9 mouse cellular contexts compared by ENCODE assay signal in the genomic region with DNA sequence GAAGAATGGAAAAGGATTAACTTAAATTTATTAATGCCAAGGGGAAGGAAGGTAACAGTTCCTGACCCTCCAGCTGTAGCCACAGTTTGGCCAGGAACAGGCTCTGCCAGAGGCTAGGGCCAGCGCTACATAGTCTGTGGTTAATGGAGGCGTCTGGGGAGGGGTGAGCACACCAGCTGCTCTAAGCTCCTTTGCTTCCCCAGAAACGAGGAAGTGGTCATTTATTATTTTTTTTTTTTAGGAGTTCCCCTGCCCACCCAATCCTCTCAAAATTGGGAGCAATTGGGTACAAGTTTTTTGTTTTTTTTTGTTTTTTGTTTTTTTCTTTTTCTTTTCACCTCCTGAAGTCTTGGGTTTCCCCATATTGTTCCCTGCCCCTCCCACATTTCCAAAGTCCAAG. TPM values are rescaled to one million over a fixed set of nuclear protein-coding genes. Genes with fewer than 3 reads are reported as not detected.
DNase-seq lines count a peak whose midpoint lies in the region; ATAC-seq and TF ChIP-seq lines count a peak whose summit lies in the region.
"Had no signal": no experiment of that assay in that cellular context is flagged by ENCODE, and none has a peak within 500 bp of the region (broad histone marks: within the 10 kb centered on the region; RNA-seq: fewer than 3 reads in every experiment).

No protein-coding gene starts in this region.

- H3K9ac ChIP-seq in forebrain, postnatal 0 days = no peak overlapping the region
- H3K9ac ChIP-seq in liver, embryonic 16.5 days (ENCODE audit: low read depth, low read length) = peak overlapping the region; percentile 58

- H3K4me1 ChIP-seq in forebrain, postnatal 0 days (ENCODE audit: insufficient read depth) = peaks cover 12% of the 10 kb centered on the region
- peaks cover 28% of the 10 kb centered on the region for H3K4me1 ChIP-seq in liver, embryonic 16.5 days (ENCODE audit: control insufficient read depth, low read depth, low read length)

- 8% methylated on average over 3 of the region's 3 CpGs for WGBS in forebrain, postnatal 0 days
- WGBS in liver, embryonic 16.5 days (ENCODE audit: insufficient replicate concordance) = 10% methylated on average over 3 of the region's 3 CpGs

- H3K4me2 ChIP-seq in forebrain, postnatal 0 days (ENCODE audit: low read depth) = peak overlapping the region; percentile 79; the same call in 1 of the 2 replicates
- H3K4me2 ChIP-seq in liver, embryonic 16.5 days (ENCODE audit: low read depth, low read length) = peak overlapping the region; percentile 59

- H3K4me3 ChIP-seq in forebrain, postnatal 0 days (ENCODE audit: low read depth, low read length) = peak overlapping the region; percentile 98; the same call in 1 of the 2 replicates
- peak overlapping the region; percentile 51 for H3K4me3 ChIP-seq in liver, embryonic 16.5 days (ENCODE audit: low read depth, low read length)

- H3K9me3 ChIP-seq in forebrain, postnatal 0 days (ENCODE audit: low read length) = no peaks in the 10 kb centered on the region
- no peaks in the 10 kb centered on the region for H3K9me3 ChIP-seq in liver, embryonic 16.5 days (replicated peaks; ENCODE audit: control insufficient read depth, low read length)

- H3K36me3 ChIP-seq in forebrain, postnatal 0 days (ENCODE audit: insufficient read depth) = peaks cover 26% of the 10 kb centered on the region
- peaks cover 5% of the 10 kb centered on the region for H3K36me3 ChIP-seq in liver, embryonic 16.5 days (ENCODE audit: control insufficient read depth, insufficient read depth)

- no peak for ATAC-seq in forebrain, postnatal 0 days
- no peak for ATAC-seq in liver, embryonic 16.5 days (ENCODE audit: low read depth)

- no peak for TF ChIP-seq CTCF in forebrain, postnatal 0 days (IDR thresholded peaks at IDR 0.05; ENCODE audit: low read depth)

- peak; percentile 12 for DNase-seq in embryo, embryonic 9.5 days (ENCODE audit: extremely low spot score)
- no peak for DNase-seq in embryo, embryonic 10.5 days (ENCODE audit: low spot score)
- DNase-seq in CD4-positive helper T cell, adult 2 months (ENCODE audit: low read depth, low spot score) = peak; percentile 8
- DNase-seq in forebrain, postnatal 0 days = no peak
- no peak for DNase-seq in thymus, postnatal 14 days
- no peak for DNase-seq in adrenal gland, postnatal 10 days
- no peak for DNase-seq in right cerebral cortex, adult 2 months (ENCODE audit: low spot score in 2 of 2)

- no peak overlapping the region for H3K27ac ChIP-seq in forebrain, postnatal 0 days (ENCODE audit: low read depth, low read length)
- peak overlapping the region; percentile 74 for H3K27ac ChIP-seq in liver, embryonic 16.5 days (ENCODE audit: low read length)

- H3K27me3 ChIP-seq in forebrain, postnatal 0 days (ENCODE audit: insufficient read depth, low read length) = no peaks in the 10 kb centered on the region
- H3K27me3 ChIP-seq in liver, embryonic 16.5 days (ENCODE audit: control insufficient read depth, insufficient read depth, low read depth, low read length) = no peaks in the 10 kb centered on the region
- H3K27me3 ChIP-seq: Patski had no signal

RNA-seq across cellular contexts. Expression of gene Supt16, which starts 0.9 kb away (rescaled TPM):
- 41.9 and 56.9 TPM in 2 replicates for total RNA-seq in forebrain, postnatal 0 days (2014; rRNA removed)
- 31.0 and 39.1 TPM in 2 replicates for polyA plus RNA-seq in forebrain, postnatal 0 days (2015; fragmentation: Nextera tagmentation; extraction: Ambion mirVana)
- polyA plus RNA-seq in liver, embryonic 16.5 days (2015; fragmentation: Nextera tagmentation; extraction: Ambion mirVana) = 26.2 and 28.5 TPM in 2 replicates
- 10 to 100 TPM; 53.1 to 54.0 TPM for total RNA-seq in adrenal gland, postnatal 10 days (2021)

RNA-seq across cellular contexts. Expression of gene Chd8, which starts 59.4 kb away (rescaled TPM):
- total RNA-seq in forebrain, postnatal 0 days (2014; rRNA removed) = 88.3 and 93.8 TPM in 2 replicates
- polyA plus RNA-seq in forebrain, postnatal 0 days (2015; fragmentation: Nextera tagmentation; extraction: Ambion mirVana) = 19.2 and 26.7 TPM in 2 replicates
- polyA plus RNA-seq in liver, embryonic 16.5 days (2015; fragmentation: Nextera tagmentation; extraction: Ambion mirVana) = 11.6 and 12.6 TPM in 2 replicates
- 100 to 1,000 TPM in 1 of 2 experiments, 10 to 100 TPM in 1; 71.0 to 103 TPM for total RNA-seq in adrenal gland, postnatal 10 days (2021)

Comparison
In these comparisons a context has a peak if more than half of its experiments do, and no peak if none do; other contexts are left out.
1. DNase-seq: peak in embryo, embryonic 9.5 days (single experiment) and CD4-positive helper T cell, adult 2 months (single experiment); none in embryo, embryonic 10.5 days (single experiment), forebrain, postnatal 0 days (single experiment), thymus, postnatal 14 days (single experiment), adrenal gland, postnatal 10 days (single experiment) and right cerebral cortex, adult 2 months (0 of 2).